Mouse (Mus musculus) small intestine, adult 2 months (tissue): ENCODE results near the gene H2-Oa. TPM values are rescaled to one million over a fixed set of nuclear protein-coding genes. Genes with fewer than 3 reads are reported as not detected.

Source experiments
- H3K27ac ChIP-seq: fragments of 200-500 bp; 2 replicates; pipeline ENCODE4 v1.5.1; 2012; ENCODE audit warnings: low read depth, low read length, control low read depth, inconsistent platforms; ENCODE audit not compliant: insufficient read depth
- H3K27me3 ChIP-seq: fragments of 200-500 bp; 2 replicates; pipeline ENCODE4 v1.6.1; 2012; ENCODE audit warnings: mild to moderate bottlenecking, moderate library complexity, low read length, inconsistent platforms; ENCODE audit not compliant: control insufficient read depth, insufficient read depth
- H3K36me3 ChIP-seq: fragments of 200-500 bp; 2 replicates; pipeline ENCODE4 v1.6.1; 2012; ENCODE audit warnings: mild to moderate bottlenecking, low read length, control low read depth, inconsistent platforms; ENCODE audit not compliant: control insufficient read depth, insufficient read depth
- H3K4me1 ChIP-seq: fragments of 200-500 bp; 2 replicates; pipeline ENCODE4 v1.6.1; 2012; ENCODE audit warnings: low read length, inconsistent platforms, mixed read lengths; ENCODE audit not compliant: control insufficient read depth, insufficient read depth, insufficient read length
- H3K4me3 ChIP-seq: fragments of 200-500 bp; 2 replicates; pipeline ENCODE4 v1.5.1; 2012; ENCODE audit warnings: low read depth, mild to moderate bottlenecking, control low read depth, inconsistent platforms, low read length, moderate library complexity
- CTCF ChIP-seq: fragments of 200-500 bp; IDR thresholded peaks from 2 replicates; pipeline ENCODE4 v1.5.1; 2012; ENCODE audit warnings: low read depth, mild to moderate bottlenecking, control low read depth, inconsistent platforms, low read length, moderate library complexity, mixed read lengths; ENCODE audit not compliant: insufficient replicate concordance, insufficient read length; ENCODE audit errors: extremely low read depth
- POLR2A ChIP-seq: fragments of 200-500 bp; IDR thresholded peaks from 2 replicates; pipeline ENCODE4 v1.6.1; 2012; ENCODE audit warnings: low read depth, mild to moderate bottlenecking, control low read depth, inconsistent platforms, low read length, moderate library complexity
- WGBS: fragments of 180-500 bp; shearing (Covaris S2); methylation state at CpG from one replicate; pipeline ENCODE4 v1.1.7; 2018; 5-methylcytosine and 5-hydroxymethylcytosine counted together
- polyA plus RNA-seq: library from polyadenylated mRNA; depleted of rRNA; stranded (reverse); fragments of >200 nt; gene quantifications from 2 replicates; pipeline ENCODE4 v1.2.3, GENCODE M21; 2012

The H2-Oa gene
- polyA plus RNA-seq, 1 experiment: 16.6 TPM

- 57% methylated on average over 13 of the region's 13 CpGs for WGBS
- H3K4me1 ChIP-seq: peaks cover 29% of the 10 kb centered on the region
- H3K27ac ChIP-seq: no peak overlapping the region
- TF ChIP-seq POLR2A (no peak), CTCF (no peak)
- H3K4me3 ChIP-seq: peak overlapping the region; percentile 36
- no peaks in the 10 kb centered on the region for H3K36me3 ChIP-seq
- no peaks in the 10 kb centered on the region for H3K27me3 ChIP-seq
Measured at GRCm38 (mm10) chr17:34128264-34128937, 36.3 kb downstream of the H2-Oa start.

GRCm38 (mm10) chr17:34128944-34129791 is 37.0 kb downstream of the H2-Oa start:
- Histone ChIP-seq H3K36me3 (no peaks in the 10 kb centered on the region), H3K4me3 (peak overlapping the region; percentile 36), H3K27ac (no peak overlapping the region; the same call in 1 of the 2 replicates), H3K4me1 (peaks cover 25% of the 10 kb centered on the region), H3K27me3 (no peaks in the 10 kb centered on the region)
- TF ChIP-seq POLR2A (no peak), CTCF (no peak)
- 30% methylated on average over 18 of the region's 18 CpGs for WGBS

GRCm38 (mm10) chr17:34130073-34130947 is 38.2 kb downstream of the H2-Oa start:
- TF ChIP-seq CTCF (no peak), POLR2A (no peak)
- Histone ChIP-seq H3K4me1 (peaks cover 25% of the 10 kb centered on the region), H3K36me3 (no peaks in the 10 kb centered on the region), H3K4me3 (no peak overlapping the region), H3K27ac (no peak overlapping the region), H3K27me3 (no peaks in the 10 kb centered on the region)
- 54% methylated on average over 19 of the region's 19 CpGs for WGBS

GRCm38 (mm10) chr17:34131911-34132310 is 39.8 kb downstream of the H2-Oa start:
- no peak for TF ChIP-seq POLR2A
- TF ChIP-seq CTCF: no peak
- WGBS: 77% methylated on average over 7 of the region's 7 CpGs
- Histone ChIP-seq H3K36me3 (no peaks in the 10 kb centered on the region), H3K27me3 (no peaks in the 10 kb centered on the region), H3K4me1 (peaks cover 18% of the 10 kb centered on the region), H3K27ac (no peak overlapping the region), H3K4me3 (no peak overlapping the region)

GRCm38 (mm10) chr17:34133289-34133688 is 41.1 kb downstream of the H2-Oa start:
- peaks cover 13% of the 10 kb centered on the region for H3K4me1 ChIP-seq
- 70% methylated on average over 11 of the region's 11 CpGs for WGBS
- TF ChIP-seq CTCF: peak; percentile 37; the same call in 1 of the 2 replicates
- TF ChIP-seq POLR2A: no peak

GRCm38 (mm10) chr17:34134451-34134850 is 42.3 kb downstream of the H2-Oa start:
- TF ChIP-seq CTCF: no peak
- TF ChIP-seq POLR2A: no peak
- no peaks in the 10 kb centered on the region for H3K36me3 ChIP-seq
- H3K27ac ChIP-seq: no peak overlapping the region
- H3K4me3 ChIP-seq: no peak overlapping the region
- WGBS: 69% methylated on average over 3 of the region's 3 CpGs
- peaks cover 5% of the 10 kb centered on the region; the same call in 1 of the 2 replicates for H3K4me1 ChIP-seq
- no peaks in the 10 kb centered on the region for H3K27me3 ChIP-seq

More at GRCm38 (mm10) chr17:34133289-34133688, 41.1 kb downstream of the H2-Oa start:
- Histone ChIP-seq H3K27ac (no peak overlapping the region), H3K36me3 (no peaks in the 10 kb centered on the region), H3K4me3 (no peak overlapping the region), H3K27me3 (no peaks in the 10 kb centered on the region)
